Mouse (Mus musculus): ENCODE measurements around the gene Ncor1.
"Not testable (repeated sequence)": the region's sequence is repeated elsewhere in the genome, so short reads cannot be mapped to it uniquely, and the experiment has no call there.

DNA sequence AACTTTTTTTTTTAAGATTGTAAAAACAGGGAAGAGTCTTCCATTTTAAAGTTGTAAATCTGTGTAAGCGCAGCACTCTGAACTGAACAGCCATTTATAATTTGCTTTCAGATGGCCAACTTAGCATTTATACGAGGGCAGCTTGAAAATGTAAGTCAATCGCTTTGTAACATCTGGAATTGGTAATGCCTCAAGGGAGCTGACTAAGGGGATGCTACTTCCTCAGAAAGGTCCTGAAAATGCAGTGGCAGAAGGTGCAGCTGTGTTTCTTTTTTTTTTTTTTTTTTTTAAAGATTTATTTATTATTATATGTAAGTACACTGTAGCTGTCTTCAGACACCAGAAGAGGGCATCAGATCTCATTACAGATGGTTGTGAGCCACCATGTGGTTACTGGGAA is 174.3 kb downstream of the Ncor1 start:
- not testable (repeated sequence) for TF ChIP-seq EP300 (optimal IDR thresholded peaks at IDR 0.05); CTCF (IDR thresholded peaks at IDR 0.05; ENCODE audit: low read depth)
